Comparison of ENCODE assay signal across 8 mouse cellular contexts in the genomic region with DNA sequence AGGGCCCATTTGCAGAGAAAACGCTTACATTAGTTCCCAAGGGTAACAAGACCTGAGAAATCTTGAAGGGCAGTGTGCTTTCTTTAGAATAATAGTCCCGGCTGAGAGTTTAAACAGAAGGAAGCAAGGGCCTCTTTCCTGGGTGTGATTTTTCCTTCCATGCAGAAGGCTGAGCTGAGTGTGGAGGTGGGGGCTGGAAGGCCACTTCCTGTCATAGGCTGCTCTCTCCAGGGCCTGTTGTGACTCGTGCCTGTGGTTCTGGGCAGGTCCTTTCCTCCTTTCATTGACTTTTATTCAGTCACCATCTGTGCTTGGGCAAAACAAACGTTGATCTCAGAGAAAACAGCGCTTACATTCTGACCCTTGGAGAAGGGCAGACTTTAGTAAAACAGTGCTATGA. TPM values are rescaled to one million over a fixed set of nuclear protein-coding genes. Genes with fewer than 3 reads are reported as not detected.
DNase-seq lines count a peak whose midpoint lies in the region; ATAC-seq lines count a peak whose summit lies in the region.

No protein-coding gene starts in this region.

- H3K4me2 ChIP-seq in heart, embryonic 13.5 days = peak overlapping the region; percentile 77
- H3K4me2 ChIP-seq in kidney, embryonic 14.5 days (replicated peaks; ENCODE audit: low read depth, low read length) = peak overlapping the region; percentile 80

- H3K9ac ChIP-seq in heart, embryonic 13.5 days = peak overlapping the region; percentile 82
- no peak overlapping the region for H3K9ac ChIP-seq in kidney, embryonic 14.5 days (ENCODE audit: low read depth, low read length)

- H3K36me3 ChIP-seq in heart, embryonic 13.5 days = peaks cover 3% of the 10 kb centered on the region; the same call in 1 of the 2 replicates
- H3K36me3 ChIP-seq in kidney, embryonic 14.5 days (ENCODE audit: control insufficient read depth, insufficient read depth, low read length) = no peaks in the 10 kb centered on the region

- ATAC-seq in CD4-positive, CD25-positive, alpha-beta regulatory T cell, adult 4 months = peak; percentile 63
- no peak for ATAC-seq in heart, embryonic 13.5 days (ENCODE audit: extremely low read depth, insufficient number of reproducible peaks, low FRiP score, low TSS enrichment)
- ATAC-seq in kidney, embryonic 14.5 days (ENCODE audit: low FRiP score, low TSS enrichment) = peak; percentile 67

- WGBS in heart, embryonic 13.5 days = 36% methylated on average over 5 of the region's 5 CpGs
- WGBS in kidney, embryonic 14.5 days = 30% methylated on average over 5 of the region's 5 CpGs

- H3K4me1 ChIP-seq in heart, embryonic 13.5 days = peaks cover 15% of the 10 kb centered on the region
- H3K4me1 ChIP-seq in kidney, embryonic 14.5 days (ENCODE audit: control insufficient read depth, insufficient read depth, low read length) = 0 out of 2 replicates have a peak, but pooled peaks cover 6% of the 10 kb centered on the region

- no peaks in the 10 kb centered on the region for H3K9me3 ChIP-seq in heart, embryonic 13.5 days
- H3K9me3 ChIP-seq in kidney, embryonic 14.5 days (ENCODE audit: control insufficient read depth, low read length) = no peaks in the 10 kb centered on the region

- peak; percentile 7 to 20 for DNase-seq in B cell, adult 2 months
- peak; percentile 71 for DNase-seq in lung, postnatal 10 days
- peak; percentile 46 to 65 for DNase-seq in urinary bladder, postnatal 36 days (ENCODE audit: low spot score in 2 of 2)
- no peak for DNase-seq in MN1 (ENCODE audit: low spot score)
- no peak for DNase-seq in yolk sac, embryonic 10.5 days (ENCODE audit: low spot score)

- H3K27me3 ChIP-seq in heart, embryonic 13.5 days (replicated peaks) = 0 out of 2 replicates have a peak, but pooled peaks cover 5% of the 10 kb centered on the region
- no peaks in the 10 kb centered on the region for H3K27me3 ChIP-seq in kidney, embryonic 14.5 days (ENCODE audit: control insufficient read depth, insufficient read depth, low read length)

- peak overlapping the region; percentile 58 for H3K4me3 ChIP-seq in heart, embryonic 13.5 days
- peak overlapping the region; percentile 38; the same call in 1 of the 2 replicates for H3K4me3 ChIP-seq in kidney, embryonic 14.5 days (ENCODE audit: low read length)

- peak overlapping the region; percentile 84 for H3K27ac ChIP-seq in heart, embryonic 13.5 days (replicated peaks)
- H3K27ac ChIP-seq in kidney, embryonic 14.5 days (ENCODE audit: low read depth, low read length) = peak overlapping the region; percentile 62; the same call in 1 of the 2 replicates

RNA-seq across cellular contexts. Expression of a gene that starts 1.2 kb away (rescaled TPM):
- polyA plus RNA-seq in CD4-positive, CD25-positive, alpha-beta regulatory T cell, adult 4 months (2017; shearing (Covaris generic)) = 1 to 10 TPM in 1 of 2 experiments, under 1 TPM in 1; 0.65 to 1.2 TPM
- 23.4 and 26.2 TPM in 2 replicates for polyA plus RNA-seq in heart, embryonic 13.5 days (2015; fragmentation: Nextera tagmentation; extraction: Ambion mirVana)
- polyA plus RNA-seq in kidney, embryonic 14.5 days (2014; fragmentation: Nextera tagmentation; extraction: Ambion mirVana) = 18.7 and 19.8 TPM in 2 replicates

RNA-seq across cellular contexts. Expression of a gene that starts 24.0 kb away (rescaled TPM):
- polyA plus RNA-seq in CD4-positive, CD25-positive, alpha-beta regulatory T cell, adult 4 months (2017; shearing (Covaris generic)) = not detected
- 135 and 137 TPM in 2 replicates for polyA plus RNA-seq in heart, embryonic 13.5 days (2015; fragmentation: Nextera tagmentation; extraction: Ambion mirVana)
- polyA plus RNA-seq in kidney, embryonic 14.5 days (2014; fragmentation: Nextera tagmentation; extraction: Ambion mirVana) = 49.2 and 52.9 TPM in 2 replicates

Comparison
In these comparisons a context has a peak if more than half of its experiments do, and no peak if none do; other contexts are left out.
1. DNase-seq: peak in B cell, adult 2 months (2 of 2), lung, postnatal 10 days (single experiment) and urinary bladder, postnatal 36 days (2 of 2); none in MN1 (single experiment) and yolk sac, embryonic 10.5 days (single experiment).
2. RNA of a gene that starts 24.0 kb away (polyA plus RNA-seq): 135 to 137 TPM in heart, embryonic 13.5 days and 49.2 to 52.9 TPM in kidney, embryonic 14.5 days; not detected in CD4-positive, CD25-positive, alpha-beta regulatory T cell, adult 4 months; every median in the first group is over 10 times any median in the second.